Mouse (Mus musculus) stomach, postnatal 0 days (tissue): Measurements from ENCODE around the gene Ncoa1. TPM values are rescaled to one million over a fixed set of nuclear protein-coding genes. Genes with fewer than 3 reads are reported as not detected.

Source experiments
- ATAC-seq: fragments of 200-750 bp; cut with Nextera tagmentation; 2 replicates; pipeline ENCODE4 v1.8.0; 2017; ENCODE audit not compliant: low FRiP score, low TSS enrichment
- DNase-seq: peaks from one replicate; pipeline ENCODE4 v3.0.0-alpha.2; 2016; ENCODE audit warnings: low spot score
- H3K27ac ChIP-seq: fragments of 300-500 bp; sonication (generic); replicated peaks from 2 replicates; pipeline ENCODE4 v1.5.1; 2014; ENCODE audit warnings: mild to moderate bottlenecking, control low read depth
- H3K27me3 ChIP-seq: fragments of 300-500 bp; sonication (generic); 2 replicates; pipeline ENCODE4 v1.6.1; 2014; ENCODE audit warnings: low read length; ENCODE audit not compliant: control insufficient read depth, insufficient read depth
- H3K36me3 ChIP-seq: fragments of 300-500 bp; sonication (generic); 2 replicates; pipeline ENCODE4 v1.6.1; 2014; ENCODE audit warnings: low read length, mixed read lengths; ENCODE audit not compliant: control insufficient read depth, insufficient read depth
- H3K4me1 ChIP-seq: fragments of 300-500 bp; sonication (generic); replicated peaks from 2 replicates; pipeline ENCODE4 v1.6.1; 2014; ENCODE audit warnings: antibody characterized with exemption; ENCODE audit not compliant: control insufficient read depth, insufficient read depth
- H3K4me2 ChIP-seq: fragments of 300-500 bp; sonication (generic); replicated peaks from 2 replicates; pipeline ENCODE4 v1.6.1; 2014; ENCODE audit warnings: low read depth, mild to moderate bottlenecking, control low read depth, moderate library complexity
- H3K4me3 ChIP-seq: fragments of 300-500 bp; sonication (generic); 2 replicates; pipeline ENCODE4 v1.5.1; 2014; ENCODE audit warnings: low read depth, low read length, control low read depth
- H3K9ac ChIP-seq: fragments of 300-500 bp; sonication (generic); 2 replicates; pipeline ENCODE4 v1.6.1; 2014; ENCODE audit warnings: mild to moderate bottlenecking, low read length, control low read depth, mixed read lengths
- H3K9me3 ChIP-seq: fragments of 300-500 bp; sonication (generic); 2 replicates; pipeline ENCODE4 v1.6.1; 2016; ENCODE audit warnings: low read length; ENCODE audit not compliant: control insufficient read depth
- CTCF ChIP-seq: IDR thresholded peaks from 2 replicates; pipeline ENCODE4 v1.5.1; 2016; ENCODE audit warnings: antibody characterized with exemption, low read depth, mild to moderate bottlenecking, moderate library complexity
- EP300 ChIP-seq: optimal IDR thresholded peaks from 2 replicates; pipeline ENCODE3; 2016; ENCODE audit warnings: antibody characterized with exemption
- WGBS: fragments of 180-500 bp; shearing (Covaris S2); extraction: QIAGEN DNeasy Blood & Tissue Kit; methylation state at CpG from one replicate; pipeline ENCODE4 v1.1.7; 2014; 5-methylcytosine and 5-hydroxymethylcytosine counted together
- polyA plus RNA-seq: library from polyadenylated mRNA; unstranded; fragments of >200 nt; fragmentation: Nextera tagmentation; extraction: Ambion mirVana; gene quantifications from 2 replicates; pipeline ENCODE4 v1.2.1, GENCODE M21; 2015

Gene Ncoa1
- polyA plus RNA-seq, 1 experiment from 2014 or later = 5.0 TPM

DNA sequence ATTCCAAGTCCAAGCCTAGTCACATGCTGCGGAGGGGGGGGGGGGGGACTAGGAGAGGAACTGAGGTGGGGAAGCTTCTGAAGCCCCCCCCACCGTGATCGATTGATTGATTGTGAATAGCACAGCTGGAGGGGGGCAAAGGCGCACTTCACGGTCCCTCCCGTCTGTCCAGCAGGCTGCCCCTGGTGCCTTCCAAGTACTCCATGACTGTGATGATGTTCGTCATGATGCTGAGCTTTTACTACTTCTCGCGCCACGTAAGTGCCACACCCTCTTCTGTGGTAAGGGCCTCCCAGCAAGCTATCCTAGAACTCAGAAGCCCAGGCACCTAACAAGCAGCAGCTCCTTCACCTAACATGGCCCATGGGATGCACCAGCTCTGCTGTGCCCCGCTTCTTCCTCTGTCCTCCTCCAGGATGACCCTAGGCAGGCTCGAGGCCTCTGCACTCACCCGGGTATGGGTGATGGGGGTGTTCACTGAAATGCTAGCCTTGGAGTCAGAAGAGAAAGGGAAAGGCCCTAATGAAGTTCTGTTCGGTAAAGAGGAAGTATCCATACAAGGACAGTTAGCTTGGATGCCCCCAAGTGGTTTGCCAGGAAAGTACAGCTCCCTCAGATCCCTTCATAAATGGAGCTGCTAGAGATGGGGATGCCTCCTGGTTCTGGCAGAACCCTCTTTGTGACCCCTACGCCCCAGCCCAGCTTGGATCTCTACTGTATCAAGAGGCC lies 268.4 kb downstream of the Ncoa1 start:
- peak; percentile 63 for DNase-seq
- Histone ChIP-seq H3K9me3 (no peaks in the 10 kb centered on the region), H3K4me2 (no peak overlapping the region), H3K36me3 (peaks cover 7% of the 10 kb centered on the region; the same call in 1 of the 2 replicates), H3K4me3 (no peak overlapping the region), H3K9ac (no peak overlapping the region), H3K4me1 (no peaks in the 10 kb centered on the region), H3K27me3 (no peaks in the 10 kb centered on the region), H3K27ac (no peak overlapping the region)
- WGBS = 85% methylated on average over 15 of the region's 15 CpGs
- TF ChIP-seq EP300 (no peak), CTCF (peak; percentile 85)
- ATAC-seq = peak; percentile 34; the same call in 1 of the 2 replicates

- WGBS = 97% methylated on average over 11 of the region's 11 CpGs
- peaks cover 3% of the 10 kb centered on the region; the same call in 1 of the 2 replicates for H3K36me3 ChIP-seq
- no peak overlapping the region for H3K4me3 ChIP-seq
- no peaks in the 10 kb centered on the region for H3K4me1 ChIP-seq
- no peak overlapping the region for H3K9ac ChIP-seq
- H3K9me3 ChIP-seq = no peaks in the 10 kb centered on the region
- no peak for ATAC-seq
- H3K4me2 ChIP-seq = no peak overlapping the region
- no peak overlapping the region for H3K27ac ChIP-seq
- TF ChIP-seq EP300 = no peak
- no peak for TF ChIP-seq CTCF
- no peaks in the 10 kb centered on the region for H3K27me3 ChIP-seq
- no peak for DNase-seq
Measured at GRCm38 (mm10) chr12:4206106-4206505, 270.9 kb downstream of the Ncoa1 start.

DNA sequence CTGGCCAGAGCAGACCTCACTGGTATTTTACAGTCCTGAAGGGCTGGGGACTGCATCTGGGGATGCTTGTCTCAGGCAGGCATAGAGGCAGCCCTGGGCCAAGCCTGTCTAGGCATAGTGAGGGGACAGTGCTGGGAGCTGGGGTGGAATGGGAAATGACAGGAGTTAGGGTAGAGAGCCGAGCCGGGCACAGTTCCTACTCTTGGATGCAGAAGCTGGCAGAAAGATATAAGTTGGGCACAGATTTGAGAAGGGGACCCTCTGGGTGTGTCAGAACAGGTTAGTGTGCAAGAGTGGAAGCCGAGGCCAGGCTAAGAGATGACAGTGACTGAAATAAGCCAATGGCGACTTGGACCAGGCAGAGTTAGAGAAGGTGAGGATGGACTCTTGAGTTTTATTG lies 274.8 kb downstream of the Ncoa1 start:
- Histone ChIP-seq H3K4me1 (no peaks in the 10 kb centered on the region), H3K9ac (no peak overlapping the region), H3K4me3 (no peak overlapping the region), H3K27ac (no peak overlapping the region), H3K9me3 (no peaks in the 10 kb centered on the region), H3K27me3 (no peaks in the 10 kb centered on the region), H3K4me2 (no peak overlapping the region), H3K36me3 (peaks cover 2% of the 10 kb centered on the region; the same call in 1 of the 2 replicates)
- 93% methylated on average over 4 of the region's 4 CpGs for WGBS
- no peak for ATAC-seq
- TF ChIP-seq CTCF = no peak
- no peak for TF ChIP-seq EP300
- no peak for DNase-seq

DNA sequence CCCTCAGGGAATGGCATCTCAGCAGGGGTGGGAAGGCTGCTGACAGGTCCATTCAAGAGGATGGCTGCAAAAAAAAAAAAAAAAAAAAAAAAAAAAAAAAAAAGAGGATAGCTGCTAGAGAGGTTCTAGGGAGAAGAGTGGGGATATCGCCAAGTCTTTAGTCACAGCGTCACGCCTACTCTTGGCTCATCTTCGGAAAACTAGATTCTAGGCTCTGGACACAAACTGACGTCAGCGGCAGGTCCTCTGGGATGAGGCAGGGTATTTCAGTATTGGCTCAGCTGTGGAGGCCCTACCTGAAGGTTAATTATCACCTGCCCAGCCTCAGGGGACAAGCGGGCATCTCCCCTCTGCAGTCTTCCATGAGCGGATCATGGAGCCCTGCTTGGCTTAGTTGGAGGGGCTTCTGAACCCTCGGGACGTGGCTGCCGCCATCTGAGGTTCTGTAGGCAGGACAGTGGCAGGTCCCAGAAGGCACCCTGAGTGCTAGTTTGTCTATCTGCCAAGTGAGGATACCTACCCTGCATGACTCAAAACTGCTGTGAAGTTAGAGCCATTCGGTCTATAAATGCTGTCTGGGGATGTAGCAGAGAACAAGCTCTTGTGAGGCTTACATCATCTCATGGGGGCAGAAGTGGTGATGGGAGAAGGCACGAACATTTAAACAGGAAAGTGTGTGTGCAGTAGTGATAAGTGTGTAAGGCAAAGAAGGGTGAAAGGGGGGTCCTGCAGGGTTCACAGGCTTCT lies 275.4 kb downstream of the Ncoa1 start:
- Histone ChIP-seq H3K4me3 (no peak overlapping the region), H3K27me3 (no peaks in the 10 kb centered on the region), H3K36me3 (peaks cover 5% of the 10 kb centered on the region; the same call in 1 of the 2 replicates), H3K27ac (no peak overlapping the region), H3K9ac (no peak overlapping the region), H3K4me2 (no peak overlapping the region), H3K9me3 (no peaks in the 10 kb centered on the region), H3K4me1 (no peaks in the 10 kb centered on the region)
- TF ChIP-seq EP300 = no peak
- TF ChIP-seq CTCF = no peak
- ATAC-seq (no peak), DNase-seq (no peak)
- 85% methylated on average over 13 of the region's 13 CpGs for WGBS

- no peak for TF ChIP-seq CTCF
- DNase-seq (no peak), ATAC-seq (no peak)
- WGBS = 93% methylated on average over 11 of the region's 11 CpGs
- Histone ChIP-seq H3K4me2 (no peak overlapping the region), H3K27me3 (no peaks in the 10 kb centered on the region), H3K27ac (no peak overlapping the region), H3K4me1 (no peaks in the 10 kb centered on the region), H3K9ac (no peak overlapping the region), H3K36me3 (peaks cover 5% of the 10 kb centered on the region; the same call in 1 of the 2 replicates), H3K9me3 (no peaks in the 10 kb centered on the region), H3K4me3 (no peak overlapping the region)
Measured at GRCm38 (mm10) chr12:4199271-4199670, 277.7 kb downstream of the Ncoa1 start.

DNA sequence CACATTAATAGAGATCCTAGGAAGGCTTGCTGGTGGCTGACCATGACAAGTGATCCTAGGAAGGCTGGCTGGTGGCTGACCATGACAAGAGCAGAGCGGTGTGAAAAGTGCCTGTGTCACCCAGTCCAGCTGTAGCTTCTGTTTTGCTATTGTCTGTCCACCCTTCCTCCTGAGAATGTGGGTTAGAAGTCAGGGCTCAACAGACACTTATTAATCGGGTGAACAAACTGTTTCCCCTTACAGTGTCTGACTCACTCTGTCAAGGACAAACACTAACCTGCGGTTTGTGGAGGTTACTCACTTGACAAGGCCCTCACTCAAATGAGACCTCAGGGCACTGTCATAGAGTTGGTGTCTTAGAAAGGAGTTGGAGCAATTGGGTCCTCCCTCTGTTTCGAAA lies 278.3 kb downstream of the Ncoa1 start:
- Histone ChIP-seq H3K36me3 (peaks cover 5% of the 10 kb centered on the region; the same call in 1 of the 2 replicates), H3K27me3 (no peaks in the 10 kb centered on the region), H3K4me2 (no peak overlapping the region), H3K4me1 (no peaks in the 10 kb centered on the region), H3K4me3 (no peak overlapping the region), H3K9ac (no peak overlapping the region), H3K9me3 (no peaks in the 10 kb centered on the region), H3K27ac (no peak overlapping the region)
- ATAC-seq (peak; percentile 73), DNase-seq (no peak)
- TF ChIP-seq EP300 (no peak), CTCF (no peak)
- 75% methylated on average over 4 of the region's 4 CpGs for WGBS

Other genes with a start within 250 kb of the Ncoa1 start
- 5.1 TPM in 2 replicates for gene Ptrhd1, start 243.2 kb downstream of the Ncoa1 start, polyA plus RNA-seq
- 4.7 and 5.3 TPM in 2 replicates for gene Cenpo, start 242.9 kb downstream of the Ncoa1 start, polyA plus RNA-seq
- gene Itsn2, start 115.5 kb upstream of the Ncoa1 start, polyA plus RNA-seq = 23.3 and 26.9 TPM in 2 replicates
- gene Gm3625, start 115.7 kb upstream of the Ncoa1 start, polyA plus RNA-seq = not detected in 2 replicates